Mouse (Mus musculus) mature B cell (primary cell): ENCODE data around the gene Gm15127.
"Not testable (repeated sequence)": the region's sequence is repeated elsewhere in the genome, so short reads cannot be mapped to it uniquely, and the experiment has no call there.

Experiments used
- in situ Hi-C: fragments of 300-500 bp; cut with MboI; formaldehyde crosslinking; loops from 2 replicates; pipeline ENCODE4 v1.14.3; 2019

The Gm15127 gene

GRCm38 (mm10) chrX:148663298-148663697 is at the start of gene Gm15127:
Gm15127 (plus strand) TSS chrX:148663598.
- in situ Hi-C loops = not testable (repeated sequence)

- in situ Hi-C loops = not testable (repeated sequence)
Measured at GRCm38 (mm10) chrX:148615053-148615452, 48.3 kb upstream of the Gm15127 start, which contains the start of gene Gm8334. Gm8334 (minus strand) TSS chrX:148615153.

- in situ Hi-C loops = not testable (repeated sequence)
Measured at GRCm38 (mm10) chrX:148676290-148676689, 12.9 kb downstream of the Gm15127 start.
